Mouse (Mus musculus) lung, postnatal 0 days (tissue): ENCODE data around the gene Gpsm3.

Experiments used
- CTCF ChIP-seq: IDR thresholded peaks from 2 replicates; pipeline ENCODE4 v1.5.1; 2016; ENCODE audit warnings: antibody characterized with exemption, mild to moderate bottlenecking
- EP300 ChIP-seq: IDR thresholded peaks from 2 replicates; pipeline ENCODE4 v1.6.1; 2016; ENCODE audit warnings: antibody characterized with exemption, mild to moderate bottlenecking, control low read depth

- TF ChIP-seq CTCF (no peak), EP300 (no peak)
Observed at GRCm38 (mm10) chr17:34632261-34632691, 42.7 kb downstream of the Gpsm3 start.
